Mouse (Mus musculus) layer of hippocampus, postnatal 36 days (tissue): ENCODE measurements around the gene Tmem217. TPM values are rescaled to one million over a fixed set of nuclear protein-coding genes. Genes with fewer than 3 reads are reported as not detected.
"Not testable (repeated sequence)": the region's sequence is repeated elsewhere in the genome, so short reads cannot be mapped to it uniquely, and the experiment has no call there.

Source experiments
- DNase-seq, 2 experiments: peaks; one replicate each; pipeline ENCODE4 v3.0.0; 2022
- total RNA-seq, 2 experiments: library from RNA; stranded (reverse); gene quantifications; 2 replicates each; pipeline ENCODE4 v1.2.3; 2021

The Tmem217 gene
- total RNA-seq, 2 experiments from 2014 or later = not detected

- no peak for DNase-seq
Observed at GRCm38 (mm10) chr17:29548994-29549393, 3.2 kb downstream of the Tmem217 start.

- DNase-seq = no peak
Observed at GRCm38 (mm10) chr17:29548494-29548893, 3.7 kb downstream of the Tmem217 start.

GRCm38 (mm10) chr17:29545241-29545640 is 6.9 kb downstream of the Tmem217 start:
- DNase-seq = no peak

- no peak for DNase-seq
Observed at GRCm38 (mm10) chr17:29544064-29544463, 8.1 kb downstream of the Tmem217 start.

GRCm38 (mm10) chr17:29542831-29543690 is 9.1 kb downstream of the Tmem217 start:
- DNase-seq = peak; percentile 29 to 30

- no peak for DNase-seq
Observed at GRCm38 (mm10) chr17:29541419-29541818, 10.8 kb downstream of the Tmem217 start.

GRCm38 (mm10) chr17:29540426-29540825 is 11.8 kb downstream of the Tmem217 start:
- DNase-seq = no peak

- DNase-seq = no peak
Observed at GRCm38 (mm10) chr17:29533866-29534265, 18.3 kb downstream of the Tmem217 start.

GRCm38 (mm10) chr17:29531757-29532384 is 20.3 kb downstream of the Tmem217 start:
- no peak for DNase-seq

- no peak for DNase-seq
Observed at GRCm38 (mm10) chr17:29531278-29531677, 20.9 kb downstream of the Tmem217 start.

- no peak for DNase-seq
Observed at GRCm38 (mm10) chr17:29530508-29530907, 21.7 kb downstream of the Tmem217 start.

GRCm38 (mm10) chr17:29528568-29529187 is 23.5 kb downstream of the Tmem217 start:
- DNase-seq = no peak

- DNase-seq = no peak
Observed at GRCm38 (mm10) chr17:29525613-29526012, 26.6 kb downstream of the Tmem217 start.

- no peak for DNase-seq
Observed at GRCm38 (mm10) chr17:29519731-29520130, 32.5 kb downstream of the Tmem217 start.

GRCm38 (mm10) chr17:29518665-29519064 is 33.5 kb downstream of the Tmem217 start:
- DNase-seq = not testable (repeated sequence)

- peak; percentile 76 to 80 for DNase-seq
Observed at GRCm38 (mm10) chr17:29514435-29514834, 37.8 kb downstream of the Tmem217 start.

- no peak for DNase-seq
Observed at GRCm38 (mm10) chr17:29513044-29513730, 39.0 kb downstream of the Tmem217 start.

- DNase-seq = no peak
Observed at GRCm38 (mm10) chr17:29510691-29511090, 41.5 kb downstream of the Tmem217 start.

- DNase-seq = no peak
Observed at GRCm38 (mm10) chr17:29508927-29509608, 43.1 kb downstream of the Tmem217 start.

- no peak for DNase-seq
Observed at GRCm38 (mm10) chr17:29503700-29504099, 48.5 kb downstream of the Tmem217 start.

GRCm38 (mm10) chr17:29502669-29503665 is 49.2 kb downstream of the Tmem217 start:
- no peak for DNase-seq
